Mouse (Mus musculus) retina, adult 2 months (tissue): Measurements from ENCODE around the gene Morc4.

Experiments used
- DNase-seq: peaks from one replicate; pipeline ENCODE4 v3.0.0-alpha.2; 2012; ENCODE audit warnings: low read depth, low spot score

Gene Morc4

GRCm38 (mm10) chrX:139807391-139807790 lies 64.1 kb downstream of the Morc4 start:
- DNase-seq, result no peak

DNA sequence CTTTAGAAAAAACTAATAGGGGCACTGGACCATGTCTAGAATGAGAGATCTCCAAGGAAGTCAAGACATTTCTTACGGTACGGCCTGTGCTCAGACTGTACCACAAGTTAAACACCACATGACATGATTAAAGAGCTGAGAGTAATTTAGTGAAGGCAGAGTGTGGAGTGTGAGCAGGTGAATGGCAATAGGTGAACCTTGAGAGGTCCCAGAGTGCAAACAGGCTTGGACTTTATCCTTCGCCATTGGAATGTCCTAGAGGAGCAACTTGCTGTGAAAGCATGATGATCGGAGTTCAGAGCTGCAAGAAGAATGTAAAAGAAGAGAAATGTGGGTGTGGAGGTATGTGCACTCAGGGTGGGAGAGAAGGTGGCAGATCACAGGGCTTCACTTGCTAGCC lies 65.6 kb downstream of the Morc4 start:
- no peak for DNase-seq

- no peak for DNase-seq
These were observed 68.4 kb downstream of the Morc4 start for GRCm38 (mm10) chrX:139803028-139803427.

DNA sequence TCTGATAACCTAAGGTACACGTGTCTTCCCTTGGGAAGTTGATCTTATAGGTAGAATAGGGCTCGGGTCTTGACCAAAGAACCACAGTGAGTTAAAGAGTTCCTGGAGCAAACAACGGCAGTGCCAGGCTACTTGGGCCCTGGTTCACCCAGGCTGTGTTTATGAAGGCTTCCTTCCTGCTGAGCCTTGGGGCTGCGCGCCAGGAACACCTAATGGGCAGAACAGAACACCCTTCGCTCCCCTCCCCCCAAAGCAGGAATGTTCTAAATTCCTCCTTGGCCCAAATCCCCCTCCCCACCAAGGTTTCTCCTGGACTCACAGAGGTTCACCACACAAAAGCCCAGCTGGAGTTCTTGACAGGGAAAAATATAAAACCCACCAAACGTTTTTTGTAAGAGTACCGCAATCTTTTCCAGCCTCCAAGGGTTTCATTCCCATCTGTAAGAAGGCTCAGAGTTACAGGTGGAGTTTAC lies 71.0 kb downstream of the Morc4 start, which contains the start of gene Cldn2:
Gene Cldn2, plus strand, starts transcription at position 423 of the 473 bp plus-strand sequence.
- DNase-seq, result no peak

- DNase-seq, result no peak
These were observed 71.5 kb downstream of the Morc4 start for GRCm38 (mm10) chrX:139799953-139800352.

GRCm38 (mm10) chrX:139797875-139798274 lies 73.6 kb downstream of the Morc4 start:
- no peak for DNase-seq

- no peak for DNase-seq
These were observed 75.4 kb downstream of the Morc4 start for GRCm38 (mm10) chrX:139796037-139796436.

- DNase-seq, result no peak
These were observed 77.2 kb downstream of the Morc4 start for GRCm38 (mm10) chrX:139794072-139794845.

- no peak for DNase-seq
These were observed 85.7 kb downstream of the Morc4 start for GRCm38 (mm10) chrX:139785764-139786163.

DNA sequence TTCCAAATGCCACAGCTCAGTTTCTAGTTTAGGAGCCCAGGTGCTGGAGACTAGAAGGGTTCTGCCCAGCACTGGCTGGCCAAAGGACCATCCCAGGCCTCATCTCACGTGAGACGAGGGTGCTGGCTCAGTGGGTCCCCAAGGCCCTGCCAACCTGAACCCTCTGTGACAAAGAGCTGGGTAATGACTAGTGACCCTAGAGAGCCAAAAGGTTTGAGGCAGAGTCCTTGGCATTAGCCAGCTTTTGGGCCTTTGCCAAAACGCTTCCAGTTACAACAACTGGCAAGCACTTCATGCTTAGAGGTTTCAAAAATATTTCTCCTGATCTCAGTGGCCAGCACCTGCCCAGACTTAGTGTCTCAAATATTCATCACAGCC lies 88.4 kb downstream of the Morc4 start:
- DNase-seq, result no peak

- DNase-seq, result no peak
These were observed 89.0 kb downstream of the Morc4 start, which contains the start of gene Ripply1 for GRCm38 (mm10) chrX:139782278-139783044. Gene Ripply1 (minus strand): TSS chrX:139782353.

DNA sequence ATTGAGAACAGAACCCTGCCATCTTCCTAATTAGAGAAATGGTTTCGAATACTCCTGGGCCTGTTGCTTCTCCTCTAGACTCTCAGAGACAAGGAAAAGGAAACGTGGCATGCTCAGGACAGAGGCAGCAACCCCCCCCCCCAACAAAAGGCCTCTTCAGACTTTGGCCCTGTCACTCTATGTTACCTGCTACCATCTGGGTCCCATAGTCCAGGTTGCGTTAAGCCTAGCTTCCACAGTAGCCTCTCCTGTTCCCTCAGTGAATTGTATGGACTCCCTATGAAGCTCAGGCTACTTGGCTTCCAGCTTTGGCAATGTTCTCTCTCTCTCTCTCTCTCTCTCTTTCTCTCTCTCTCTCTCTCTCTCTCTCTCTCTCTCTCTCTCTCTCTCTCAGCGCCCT lies 89.9 kb downstream of the Morc4 start:
- no peak for DNase-seq

GRCm38 (mm10) chrX:139780988-139781387 lies 90.5 kb downstream of the Morc4 start:
- DNase-seq, result no peak

- DNase-seq, result no peak
These were observed 92.1 kb downstream of the Morc4 start for GRCm38 (mm10) chrX:139779401-139779800.

- DNase-seq, result no peak
These were observed 92.6 kb downstream of the Morc4 start for GRCm38 (mm10) chrX:139778886-139779285.

DNA sequence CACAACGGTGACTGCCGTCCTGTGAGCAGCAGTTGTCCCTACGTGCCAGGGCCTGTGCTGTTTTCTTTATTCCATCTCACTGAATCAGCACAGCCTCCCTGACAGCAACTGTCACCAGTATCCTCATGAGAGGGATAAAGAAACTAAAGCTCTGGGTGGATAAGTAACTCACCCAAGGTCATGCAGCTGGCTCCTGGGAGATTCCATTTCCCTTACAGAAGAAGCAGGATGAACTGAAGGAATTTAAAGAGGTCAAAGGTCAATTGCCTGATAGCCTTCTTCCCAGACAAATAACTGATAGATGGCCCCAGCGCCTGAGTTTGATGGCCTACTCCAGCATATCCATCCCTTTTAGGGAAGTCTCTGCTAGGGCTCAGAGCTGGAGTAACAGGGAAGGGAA lies 94.1 kb downstream of the Morc4 start:
- no peak for DNase-seq

GRCm38 (mm10) chrX:139775084-139775612 lies 96.3 kb downstream of the Morc4 start:
- DNase-seq, result no peak

GRCm38 (mm10) chrX:139774309-139775083 lies 97.0 kb downstream of the Morc4 start:
- DNase-seq, result no peak
